ENCODE assay signal across 23 mouse cellular contexts in the genomic region with DNA sequence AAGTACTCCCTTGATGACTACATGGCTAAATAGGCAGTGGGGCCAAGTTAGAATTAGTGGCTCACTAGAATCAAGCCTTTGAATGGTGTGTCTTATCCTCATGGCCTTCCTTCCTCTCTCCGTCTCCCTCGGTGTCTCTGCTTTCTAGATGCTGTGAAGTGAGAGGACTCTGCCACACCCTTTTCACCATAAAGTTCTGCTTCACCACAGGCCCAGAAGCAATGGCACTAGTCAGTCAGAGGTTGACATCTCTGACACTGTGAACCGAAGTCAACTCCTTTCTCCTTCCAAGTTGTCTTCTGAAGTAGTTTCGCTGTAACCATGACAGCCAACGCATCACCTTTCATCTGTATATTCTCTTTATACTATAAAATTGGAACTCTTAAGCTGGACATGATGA. TPM values are rescaled to one million over a fixed set of nuclear protein-coding genes. Genes with fewer than 3 reads are reported as not detected.
DNase-seq lines count a peak whose midpoint lies in the region; ATAC-seq lines count a peak whose summit lies in the region.
"Had no signal": no experiment of that assay in that cellular context is flagged by ENCODE, and none has a peak within 500 bp of the region (broad histone marks: within the 10 kb centered on the region; RNA-seq: fewer than 3 reads in every experiment).

No protein-coding gene starts in this region.

- H3K27ac ChIP-seq in hindbrain, embryonic 12.5 days, result no peak overlapping the region
- H3K27ac ChIP-seq: embryonic facial prominence, embryonic 10.5 days; embryonic facial prominence, embryonic 12.5 days; forebrain, embryonic 13.5 days; forebrain, embryonic 15.5 days had no signal

- no peak for ATAC-seq in CD4-positive, CD25-positive, alpha-beta regulatory T cell, adult 4 months
- no peak for ATAC-seq in hindbrain, embryonic 12.5 days (ENCODE audit: low FRiP score)
- ATAC-seq: activated CD4-positive, CD25-positive, alpha-beta regulatory T cell, adult 4 months; forebrain, embryonic 13.5 days; forebrain, embryonic 15.5 days; forebrain, postnatal 0 days had no signal

- H3K9me3 ChIP-seq in hindbrain, embryonic 12.5 days (replicated peaks), result no peaks in the 10 kb centered on the region
- H3K9me3 ChIP-seq: embryonic facial prominence, embryonic 10.5 days; embryonic facial prominence, embryonic 12.5 days; forebrain, embryonic 13.5 days; forebrain, embryonic 15.5 days had no signal

- 93% methylated on average over 5 of the region's 5 CpGs for WGBS in hindbrain, embryonic 12.5 days

- H3K4me1 ChIP-seq in hindbrain, embryonic 12.5 days, result no peaks in the 10 kb centered on the region
- H3K4me1 ChIP-seq: embryonic facial prominence, embryonic 12.5 days; forebrain, embryonic 13.5 days; forebrain, embryonic 15.5 days had no signal

- H3K36me3 ChIP-seq in hindbrain, embryonic 12.5 days, result no peaks in the 10 kb centered on the region
- H3K36me3 ChIP-seq: embryonic facial prominence, embryonic 10.5 days; embryonic facial prominence, embryonic 12.5 days; forebrain, embryonic 15.5 days had no signal

- no peak overlapping the region for H3K4me3 ChIP-seq in hindbrain, embryonic 12.5 days
- H3K4me3 ChIP-seq: embryonic facial prominence, embryonic 10.5 days; embryonic facial prominence, embryonic 12.5 days; forebrain, embryonic 13.5 days; forebrain, embryonic 15.5 days had no signal

- H3K27me3 ChIP-seq in hindbrain, embryonic 12.5 days, result no peaks in the 10 kb centered on the region
- H3K27me3 ChIP-seq: embryonic facial prominence, embryonic 12.5 days; forebrain, embryonic 13.5 days; forebrain, embryonic 15.5 days had no signal

- H3K4me2 ChIP-seq in hindbrain, embryonic 12.5 days (replicated peaks), result no peak overlapping the region
- H3K4me2 ChIP-seq: embryonic facial prominence, embryonic 12.5 days; forebrain, embryonic 13.5 days; forebrain, embryonic 15.5 days had no signal

- peak; percentile 48 for DNase-seq in CD4-positive, CD25-positive, alpha-beta regulatory T cell, adult 2 months (ENCODE audit: low read depth, low spot score)
- DNase-seq in CD4-positive helper T cell, adult 2 months (ENCODE audit: low read depth, low spot score), result peak; percentile 54
- peak; percentile 60 for DNase-seq in induced T-regulatory cell, adult 2 months (ENCODE audit: low read depth)
- no peak for DNase-seq in lung, adult 18-20 months
- DNase-seq: adrenal gland, adult 8-10 months; adrenal gland, postnatal 14 days; adrenal gland, postnatal 36 days; B cell, adult 2 months; cerebellum, adult 11-12 months; cerebellum, adult 2 months; cerebellum, adult 9-10 months; cerebellum, postnatal 10 days; cerebellum, postnatal 25 days; forebrain, postnatal 0 days had no signal

- no peak overlapping the region for H3K9ac ChIP-seq in hindbrain, embryonic 12.5 days
- H3K9ac ChIP-seq: embryonic facial prominence, embryonic 12.5 days; forebrain, embryonic 13.5 days; forebrain, embryonic 15.5 days; forebrain, postnatal 0 days had no signal

RNA-seq across cellular contexts. Expression of gene Cd27, which starts 2.7 kb away (rescaled TPM):
- polyA plus RNA-seq in CD4-positive, CD25-positive, alpha-beta regulatory T cell, adult 4 months (2017; shearing (Covaris generic)), result 100 to 1,000 TPM; 638 to 724 TPM
- polyA plus RNA-seq in hindbrain, embryonic 12.5 days (2016; fragmentation: Nextera tagmentation; extraction: Ambion mirVana), result 1.6 and 1.9 TPM in 2 replicates
- polyA plus RNA-seq: cerebellum, adult 2 months; cortical plate, adult 2 months had no signal

RNA-seq across cellular contexts. Expression of gene Tapbpl, which starts 7.9 kb away (rescaled TPM):
- polyA plus RNA-seq in CD4-positive, CD25-positive, alpha-beta regulatory T cell, adult 4 months (2017; shearing (Covaris generic)), result 100 to 1,000 TPM in 1 of 2 experiments, 10 to 100 TPM in 1; 88.2 to 156 TPM
- polyA plus RNA-seq in hindbrain, embryonic 12.5 days (2016; fragmentation: Nextera tagmentation; extraction: Ambion mirVana), result 2.5 and 2.9 TPM in 2 replicates

RNA-seq across cellular contexts. Expression of gene Vamp1, which starts 24.2 kb away (rescaled TPM):
- polyA plus RNA-seq in CD4-positive, CD25-positive, alpha-beta regulatory T cell, adult 4 months (2017; shearing (Covaris generic)), result 10 to 100 TPM; 17.0 to 28.4 TPM
- 5.9 and 6.0 TPM in 2 replicates for polyA plus RNA-seq in hindbrain, embryonic 12.5 days (2016; fragmentation: Nextera tagmentation; extraction: Ambion mirVana)

RNA-seq across cellular contexts. Expression of gene Tuba3a, which starts 46.3 kb away (rescaled TPM):
- polyA plus RNA-seq in CD4-positive, CD25-positive, alpha-beta regulatory T cell, adult 4 months (2017; shearing (Covaris generic)), result 1 to 10 TPM; 1.9 to 2.3 TPM
- 0.16 TPM in 1 of 2 replicates, not detected in the other for polyA plus RNA-seq in hindbrain, embryonic 12.5 days (2016; fragmentation: Nextera tagmentation; extraction: Ambion mirVana)
- polyA plus RNA-seq: cerebellum, adult 2 months; cortical plate, adult 2 months; forebrain, embryonic 11.5 days; forebrain, embryonic 13.5 days; forebrain, embryonic 15.5 days; forebrain, postnatal 0 days had no signal

RNA-seq across cellular contexts. Expression of gene Mrpl51, which starts 47.9 kb away (rescaled TPM):
- 10 to 100 TPM; 67.5 to 77.7 TPM for polyA plus RNA-seq in CD4-positive, CD25-positive, alpha-beta regulatory T cell, adult 4 months (2017; shearing (Covaris generic))
- 163 and 165 TPM in 2 replicates for polyA plus RNA-seq in hindbrain, embryonic 12.5 days (2016; fragmentation: Nextera tagmentation; extraction: Ambion mirVana)

Comparison
In these comparisons a context has a peak if more than half of its experiments do, and no peak if none do; other contexts are left out.
1. DNase-seq: peak in CD4-positive, CD25-positive, alpha-beta regulatory T cell, adult 2 months (single experiment), CD4-positive helper T cell, adult 2 months (single experiment) and induced T-regulatory cell, adult 2 months (single experiment); none in lung, adult 18-20 months (0 of 2).
2. RNA of gene Cd27, which starts 2.7 kb away (polyA plus RNA-seq): 638 to 724 TPM in CD4-positive, CD25-positive, alpha-beta regulatory T cell, adult 4 months; 1.6 to 1.9 TPM in hindbrain, embryonic 12.5 days; every median in the first group is over 100 times any median in the second.
3. RNA of gene Tapbpl, which starts 7.9 kb away (polyA plus RNA-seq): 88.2 to 156 TPM in CD4-positive, CD25-positive, alpha-beta regulatory T cell, adult 4 months; 2.5 to 2.9 TPM in hindbrain, embryonic 12.5 days; every median in the first group is over 10 times any median in the second.